8 mouse cellular contexts compared by ENCODE assay signal in genomic region chr11:106502159-106502505, GRCm38 (mm10). TPM values are rescaled to one million over a fixed set of nuclear protein-coding genes. Genes with fewer than 3 reads are reported as not detected.
DNase-seq lines count a peak whose midpoint lies in the region; ATAC-seq and TF ChIP-seq lines count a peak whose summit lies in the region.

No protein-coding gene starts in this region.

- no peak for DNase-seq in left cerebral cortex, adult 2 months (ENCODE audit: extremely low spot score in 1 of 2, low spot score in 2 of 2)
- DNase-seq in left cerebral cortex, adult 11 months (ENCODE audit: low spot score): no peak
- no peak for DNase-seq in forebrain, embryonic 11.5 days (ENCODE audit: low spot score)
- DNase-seq in cerebellum, postnatal 25 days: no peak
- DNase-seq in spleen, adult 12 weeks (ENCODE audit: low spot score): no peak
- no peak for DNase-seq in gastrocnemius, adult 8-10 months (ENCODE audit: low spot score in 2 of 2)

- intact Hi-C loops in left cerebral cortex, adult 2 months (cut with DNase I): loop anchor here (10.0 kb wide), 1 partner anchor 243 kb away; no protein-coding TSS in a partner anchor

- no peaks in the 10 kb centered on the region for H3K9me3 ChIP-seq in forebrain, embryonic 11.5 days (ENCODE audit: control insufficient read depth, low read length)
- no peaks in the 10 kb centered on the region for H3K9me3 ChIP-seq in limb, embryonic 13.5 days
- H3K9me3 ChIP-seq in neural tube, embryonic 14.5 days (ENCODE audit: control insufficient read depth, low read length): no peaks in the 10 kb centered on the region

- TF ChIP-seq CTCF in left cerebral cortex, adult 2 months (IDR thresholded peaks at IDR 0.05): no peak

- H3K4me1 ChIP-seq in forebrain, embryonic 11.5 days (replicated peaks; ENCODE audit: control insufficient read depth, insufficient read depth, low read length): no peaks in the 10 kb centered on the region
- peaks cover 9% of the 10 kb centered on the region; the same call in 1 of the 2 replicates for H3K4me1 ChIP-seq in limb, embryonic 13.5 days
- 0 out of 2 replicates have a peak, but pooled peaks cover 8% of the 10 kb centered on the region for H3K4me1 ChIP-seq in neural tube, embryonic 14.5 days (ENCODE audit: control insufficient read depth, insufficient read depth, low read length)

- H3K27me3 ChIP-seq in forebrain, embryonic 11.5 days (ENCODE audit: control insufficient read depth, insufficient read depth, low read length): no peaks in the 10 kb centered on the region
- H3K27me3 ChIP-seq in limb, embryonic 13.5 days: no peaks in the 10 kb centered on the region
- no peaks in the 10 kb centered on the region for H3K27me3 ChIP-seq in neural tube, embryonic 14.5 days (ENCODE audit: control insufficient read depth, insufficient read depth, low read length)

- peak overlapping the region; percentile 100; the same call in 1 of the 2 replicates for H3K9ac ChIP-seq in forebrain, embryonic 11.5 days (ENCODE audit: low read length)
- peak overlapping the region; percentile 100; the same call in 1 of the 2 replicates for H3K9ac ChIP-seq in limb, embryonic 13.5 days
- H3K9ac ChIP-seq in neural tube, embryonic 14.5 days (replicated peaks; ENCODE audit: low read depth, low read length): peak overlapping the region; percentile 99; the same call in 1 of the 2 replicates

- no peaks in the 10 kb centered on the region for H3K36me3 ChIP-seq in forebrain, embryonic 11.5 days (ENCODE audit: control insufficient read depth, insufficient read depth, low read length)
- H3K36me3 ChIP-seq in limb, embryonic 13.5 days: peaks cover 9% of the 10 kb centered on the region
- no peaks in the 10 kb centered on the region for H3K36me3 ChIP-seq in neural tube, embryonic 14.5 days (ENCODE audit: control insufficient read depth, insufficient read depth, low read length)

- ATAC-seq in forebrain, embryonic 11.5 days (replicated peaks; ENCODE audit: low FRiP score): no peak
- ATAC-seq in limb, embryonic 13.5 days (ENCODE audit: low FRiP score, low read depth): no peak
- no peak for ATAC-seq in neural tube, embryonic 14.5 days (ENCODE audit: low read depth)

- H3K4me3 ChIP-seq in left cerebral cortex, adult 2 months: no peak overlapping the region
- no peak overlapping the region; the same call in 1 of the 2 replicates for H3K4me3 ChIP-seq in forebrain, embryonic 11.5 days (ENCODE audit: low read depth, low read length)
- H3K4me3 ChIP-seq in limb, embryonic 13.5 days: peak overlapping the region; percentile 94
- H3K4me3 ChIP-seq in neural tube, embryonic 14.5 days (ENCODE audit: low read depth, low read length): no peak overlapping the region; the same call in 1 of the 2 replicates

- H3K27ac ChIP-seq in left cerebral cortex, adult 2 months: peak overlapping the region; percentile 97; the same call in 1 of the 2 replicates
- H3K27ac ChIP-seq in forebrain, embryonic 11.5 days (ENCODE audit: low read depth, low read length): peak overlapping the region; percentile 99
- H3K27ac ChIP-seq in limb, embryonic 13.5 days: peak overlapping the region; percentile 99
- no peak overlapping the region; the same call in 1 of the 2 replicates for H3K27ac ChIP-seq in neural tube, embryonic 14.5 days (ENCODE audit: low read depth, low read length)

- peak overlapping the region; percentile 75; the same call in 1 of the 2 replicates for H3K4me2 ChIP-seq in forebrain, embryonic 11.5 days (ENCODE audit: low read depth, low read length, severe bottlenecking)
- H3K4me2 ChIP-seq in limb, embryonic 13.5 days (replicated peaks): peak overlapping the region; percentile 71
- peak overlapping the region; percentile 90 for H3K4me2 ChIP-seq in neural tube, embryonic 14.5 days (ENCODE audit: low read depth, low read length)

RNA-seq across cellular contexts. Expression of gene Ern1, which starts 14.5 kb away (rescaled TPM):
- total RNA-seq in left cerebral cortex, adult 2 months (2021): 10 to 100 TPM; 10.4 to 11.3 TPM
- polyA plus RNA-seq in forebrain, embryonic 11.5 days (2014; fragmentation: Nextera tagmentation; extraction: Ambion mirVana): 5.6 and 7.9 TPM in 2 replicates
- polyA plus RNA-seq in limb, embryonic 13.5 days (2015; fragmentation: Nextera tagmentation; extraction: Ambion mirVana): 6.8 and 7.6 TPM in 2 replicates
- polyA plus RNA-seq in neural tube, embryonic 14.5 days (2014; fragmentation: Nextera tagmentation; extraction: Ambion mirVana): 7.4 and 7.6 TPM in 2 replicates
- total RNA-seq in gastrocnemius, adult 8-10 months (2022): 1 to 10 TPM; 6.9 to 8.9 (median 7.6) TPM
